Mouse (Mus musculus) ES-Bruce4 (cell line): Measurements from ENCODE around the gene Cers1. TPM values are rescaled to one million over a fixed set of nuclear protein-coding genes. Genes with fewer than 3 reads are reported as not detected.

Experiments
- H3K27ac ChIP-seq: 2 replicates; pipeline ENCODE4 v1.5.1; 2012; ENCODE audit warnings: low read length, inconsistent platforms; ENCODE audit not compliant: insufficient read depth
- H3K27me3 ChIP-seq: 2 replicates; pipeline ENCODE4 v1.6.1; 2012; ENCODE audit warnings: mild to moderate bottlenecking, low read length, inconsistent platforms; ENCODE audit not compliant: control insufficient read depth, poor library complexity, insufficient read depth, severe bottlenecking
- H3K36me3 ChIP-seq: 2 replicates; pipeline ENCODE4 v1.6.1; 2012; ENCODE audit warnings: inconsistent platforms, mild to moderate bottlenecking, low read length, moderate library complexity; ENCODE audit not compliant: control insufficient read depth, poor library complexity, insufficient read depth, severe bottlenecking
- H3K4me1 ChIP-seq: one replicate; pipeline ENCODE4 v1.8.1; 2011; ENCODE audit warnings: low read length; ENCODE audit not compliant: control insufficient read depth, insufficient read depth
- H3K4me3 ChIP-seq: 2 replicates; pipeline ENCODE4 v1.5.1; 2011; ENCODE audit warnings: low read depth, mild to moderate bottlenecking, low read length
- H3K9ac ChIP-seq: 2 replicates; pipeline ENCODE4 v1.6.1; 2012; ENCODE audit warnings: low read depth, mild to moderate bottlenecking, inconsistent platforms; ENCODE audit not compliant: poor library complexity, severe bottlenecking
- H3K9me3 ChIP-seq: replicated peaks from 2 replicates; pipeline ENCODE4 v1.6.1; 2012; ENCODE audit warnings: mild to moderate bottlenecking, low read length, inconsistent platforms; ENCODE audit not compliant: control insufficient read depth, poor library complexity, insufficient read depth, severe bottlenecking
- CTCF ChIP-seq: IDR thresholded peaks from one replicate; pipeline ENCODE4 v1.8.1; 2011; ENCODE audit warnings: low read depth, low read length
- EP300 ChIP-seq: IDR thresholded peaks from 2 replicates; pipeline ENCODE4 v1.6.1; 2011; ENCODE audit warnings: low read depth, low read length; ENCODE audit not compliant: insufficient read depth
- POLR2A ChIP-seq: IDR thresholded peaks from one replicate; pipeline ENCODE4 v1.8.1; 2011; ENCODE audit warnings: low read length; ENCODE audit not compliant: insufficient read depth
- polyA plus RNA-seq: library from polyadenylated mRNA; stranded (reverse); fragments of >200 nt; gene quantifications from 2 replicates; pipeline ENCODE4 v1.2.4, GENCODE M21; 2011; ENCODE audit warnings: low read depth; ENCODE audit not compliant: missing spikeins, insufficient read depth, insufficient read length

The Cers1 gene
- polyA plus RNA-seq, 1 experiment: 3.4 TPM

GRCm38 (mm10) chr8:70352657-70353151 is 37.1 kb downstream of the Cers1 start:
- TF ChIP-seq EP300 (no peak), CTCF (no peak)
- peak overlapping the region; percentile 91 for H3K4me3 ChIP-seq
- peaks cover 14% of the 10 kb centered on the region for H3K36me3 ChIP-seq
- H3K27ac ChIP-seq: peak overlapping the region; percentile 26
- no peaks in the 10 kb centered on the region for H3K27me3 ChIP-seq
- H3K4me1 ChIP-seq: peaks cover 10% of the 10 kb centered on the region
- H3K9ac ChIP-seq: peak overlapping the region; percentile 99
- H3K9me3 ChIP-seq: no peaks in the 10 kb centered on the region

GRCm38 (mm10) chr8:70353194-70353817 is 37.7 kb downstream of the Cers1 start, which contains the start of gene Upf1:
Upf1 (minus strand) TSS chr8:70353278.
- peak within 1 kb of the TSS; percentile 81 for H3K27ac ChIP-seq
- H3K4me1 ChIP-seq: peaks cover 10% of the 10 kb centered on the region
- peak within 1 kb of the TSS; percentile 91 for H3K4me3 ChIP-seq
- H3K27me3 ChIP-seq: no peaks in the 10 kb centered on the region
- H3K9me3 ChIP-seq: no peaks in the 10 kb centered on the region
- TF ChIP-seq EP300 (no peak), POLR2A (peak; percentile 97)
- peaks cover 14% of the 10 kb centered on the region for H3K36me3 ChIP-seq
- peak within 1 kb of the TSS; percentile 99 for H3K9ac ChIP-seq

- no peak for TF ChIP-seq EP300
- TF ChIP-seq CTCF: no peak
- no peak for TF ChIP-seq POLR2A
- peaks cover 6% of the 10 kb centered on the region for H3K4me1 ChIP-seq
- no peaks in the 10 kb centered on the region for H3K9me3 ChIP-seq
- peaks cover 12% of the 10 kb centered on the region for H3K36me3 ChIP-seq
- H3K27ac ChIP-seq: peak overlapping the region; percentile 81
- H3K27me3 ChIP-seq: no peaks in the 10 kb centered on the region
- peak overlapping the region; percentile 69 for H3K9ac ChIP-seq
- H3K4me3 ChIP-seq: peak overlapping the region; percentile 75
Measured at GRCm38 (mm10) chr8:70354004-70354403, 38.4 kb downstream of the Cers1 start.

GRCm38 (mm10) chr8:70356111-70356510 is 40.5 kb downstream of the Cers1 start:
- no peak overlapping the region for H3K4me3 ChIP-seq
- H3K27me3 ChIP-seq: no peaks in the 10 kb centered on the region
- no peak for TF ChIP-seq CTCF
- TF ChIP-seq EP300: 0 out of 2 replicates have a peak, but pooled peaks have one; percentile 7
- H3K9me3 ChIP-seq: no peaks in the 10 kb centered on the region
- H3K27ac ChIP-seq: peak overlapping the region; percentile 62; the same call in 1 of the 2 replicates
- H3K9ac ChIP-seq: no peak overlapping the region; the same call in 1 of the 2 replicates
- H3K4me1 ChIP-seq: peaks cover 3% of the 10 kb centered on the region
- no peaks in the 10 kb centered on the region for H3K36me3 ChIP-seq

- Histone ChIP-seq H3K4me3 (no peak overlapping the region), H3K27me3 (no peaks in the 10 kb centered on the region), H3K4me1 (no peaks in the 10 kb centered on the region), H3K36me3 (no peaks in the 10 kb centered on the region), H3K9me3 (no peaks in the 10 kb centered on the region), H3K27ac (no peak overlapping the region), H3K9ac (no peak overlapping the region)
- TF ChIP-seq EP300: no peak
- TF ChIP-seq CTCF: no peak
- no peak for TF ChIP-seq POLR2A
Measured at GRCm38 (mm10) chr8:70359411-70359810, 43.8 kb downstream of the Cers1 start.

- no peaks in the 10 kb centered on the region for H3K9me3 ChIP-seq
- no peaks in the 10 kb centered on the region for H3K4me1 ChIP-seq
- H3K36me3 ChIP-seq: no peaks in the 10 kb centered on the region
- H3K9ac ChIP-seq: no peak overlapping the region
- H3K4me3 ChIP-seq: no peak overlapping the region
- no peaks in the 10 kb centered on the region for H3K27me3 ChIP-seq
- TF ChIP-seq CTCF (peak; percentile 59), POLR2A (no peak)
- no peak overlapping the region for H3K27ac ChIP-seq
Measured at GRCm38 (mm10) chr8:70360769-70361168, 45.2 kb downstream of the Cers1 start.
